Mouse (Mus musculus) CH12.LX (cell line): ENCODE results near the gene Taldo1.

Source experiments
- CHD2 ChIP-seq: IDR thresholded peaks from 2 replicates; pipeline ENCODE4 v1.6.1; 2011; ENCODE audit warnings: low read length, improper control_type of control experiment
- CTCF ChIP-seq, 2 experiments: IDR thresholded peaks in 1 of 2; conservative IDR thresholded peaks in 1 of 2; 2 replicates each; pipeline ENCODE4 v1.5.1; 2011 to 2012; ENCODE audit warnings: low read depth in 2 of 2, low read length in 2 of 2, improper control_type of control experiment in 1 of 2, inconsistent platforms in 1 of 2, mild to moderate bottlenecking in 1 of 2, moderate library complexity in 1 of 2
- EP300 ChIP-seq: IDR thresholded peaks from 2 replicates; pipeline ENCODE4 v1.6.1; 2011; ENCODE audit warnings: low read length, improper control_type of control experiment
- MAFK ChIP-seq: IDR thresholded peaks from 2 replicates; pipeline ENCODE4 v1.6.1; 2011; ENCODE audit warnings: low read length, improper control_type of control experiment; ENCODE audit not compliant: insufficient replicate concordance
- MAZ ChIP-seq: IDR thresholded peaks from 2 replicates; pipeline ENCODE4 v1.6.1; 2012; ENCODE audit warnings: low read depth, mild to moderate bottlenecking, inconsistent platforms, low read length, improper control_type of control experiment, moderate library complexity
- PAX5 ChIP-seq: IDR thresholded peaks from 2 replicates; pipeline ENCODE4 v1.6.1; 2012; ENCODE audit warnings: low read length, inconsistent platforms, mixed read lengths
- POLR2A ChIP-seq: IDR thresholded peaks from 2 replicates; pipeline ENCODE4 v1.6.1; 2011; ENCODE audit warnings: low read depth, mild to moderate bottlenecking, improper control_type of control experiment, low read length
- SIN3A ChIP-seq: IDR thresholded peaks from 2 replicates; pipeline ENCODE4 v1.6.1; 2012; ENCODE audit warnings: low read length, improper control_type of control experiment, inconsistent platforms
- TBP ChIP-seq: conservative IDR thresholded peaks from 2 replicates; pipeline ENCODE4 v1.6.1; 2011; ENCODE audit warnings: low read depth, low read length, improper control_type of control experiment
- TCF12 ChIP-seq: IDR thresholded peaks from 2 replicates; pipeline ENCODE4 v1.6.1; 2014; ENCODE audit warnings: low read depth, mild to moderate bottlenecking, inconsistent platforms, low read length, improper control_type of control experiment
- ZMIZ1 ChIP-seq: IDR thresholded peaks from 2 replicates; pipeline ENCODE4 v1.6.1; 2012; ENCODE audit warnings: low read depth, mild to moderate bottlenecking, inconsistent platforms, low read length, improper control_type of control experiment

DNA sequence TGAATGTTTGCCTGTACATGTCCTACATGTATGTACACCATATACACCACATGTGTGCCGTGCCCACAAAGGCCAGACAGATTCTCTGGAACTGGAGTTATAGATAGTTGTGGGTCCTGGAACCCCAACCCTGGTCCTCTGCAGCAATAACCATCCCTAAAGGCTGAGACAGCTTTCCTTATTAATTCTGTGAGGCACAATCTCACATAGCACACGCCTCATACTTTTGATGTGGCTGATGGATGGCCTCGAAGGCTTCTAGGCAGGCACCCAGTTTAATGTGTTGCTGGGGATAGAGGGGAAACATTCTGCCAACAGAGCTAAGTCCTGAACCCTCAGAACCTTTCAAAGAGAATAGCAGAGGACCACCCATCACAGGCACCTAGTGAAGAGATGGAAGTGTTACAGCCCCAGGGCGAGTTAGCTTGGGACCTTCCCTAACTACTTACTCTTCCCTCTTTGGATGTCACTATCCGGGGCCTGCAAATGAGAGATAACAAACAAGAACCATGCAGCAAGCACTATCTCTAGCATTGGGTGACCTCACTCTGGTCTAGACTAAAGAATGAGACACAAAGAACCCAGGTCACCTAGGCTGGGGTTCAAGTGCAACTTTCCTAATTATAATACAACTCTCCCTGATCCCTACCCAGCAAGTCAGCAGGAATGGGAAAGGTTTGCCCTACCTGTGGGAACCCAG lies 27.5 kb upstream of the Taldo1 start:
- TF ChIP-seq ZMIZ1 (no peak), POLR2A (no peak), CTCF (conservative IDR thresholded peaks at IDR 0.05 in 1 of 2, IDR thresholded peaks at IDR 0.05 in 1 of 2; ENCODE audit: low read depth in 2 of 2, low read length in 2 of 2) (no peak), TBP (no peak), TCF12 (no peak), SIN3A (no peak), MAFK (no peak), MAZ (no peak), PAX5 (no peak), CHD2 (no peak), EP300 (no peak)
